Comparison of ENCODE assay signal across 8 mouse cellular contexts in the genomic region with DNA sequence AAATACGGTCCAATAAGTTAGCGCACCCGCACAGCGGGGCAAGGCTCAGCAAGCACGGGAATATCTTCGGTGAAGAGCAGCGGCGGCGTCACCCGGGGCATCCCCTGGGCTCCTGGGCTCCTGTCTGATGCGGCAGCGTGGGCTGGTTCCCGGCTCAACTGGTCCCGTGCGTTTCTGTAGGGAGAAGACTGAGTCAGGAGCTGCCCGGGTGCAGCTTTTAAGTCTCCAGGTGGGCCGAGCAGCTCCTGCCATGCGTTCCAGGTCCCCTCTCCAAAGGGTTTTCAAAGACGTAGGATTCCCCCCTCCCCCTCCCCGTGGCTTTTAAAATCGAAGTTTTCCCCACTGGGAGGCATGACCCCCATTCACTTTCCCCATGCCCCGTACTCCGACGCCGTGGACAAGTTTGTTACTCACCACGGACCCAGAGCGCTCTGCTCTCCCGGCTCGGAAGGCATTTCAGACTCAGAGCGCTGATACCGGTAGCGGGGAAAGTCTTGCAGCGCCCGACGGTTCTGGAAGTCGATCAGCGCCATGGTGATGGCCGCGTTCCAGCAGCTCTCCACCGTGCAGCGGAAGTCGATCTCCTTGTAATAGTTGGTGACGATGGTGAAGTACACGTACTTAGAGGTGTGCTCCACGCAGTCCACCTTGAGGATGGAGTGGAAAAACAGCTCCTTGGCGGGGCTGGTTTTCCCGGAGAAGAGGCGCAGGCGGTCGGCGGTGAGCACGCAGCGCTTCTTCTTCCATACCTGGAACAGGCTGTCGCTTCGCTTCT. TPM values are rescaled to one million over a fixed set of nuclear protein-coding genes. Genes with fewer than 3 reads are reported as not detected.
A peak's percentile ranks its signal among the peaks of the same experiment; 100 is the strongest.
DNase-seq lines count a peak whose midpoint lies in the region; ATAC-seq and TF ChIP-seq lines count a peak whose summit lies in the region.

No protein-coding gene starts in this region.

- peak in 1 of 2 experiments; percentile 31; a peak in 1 of 4 replicates for TF ChIP-seq EP300 in MEL (IDR thresholded peaks at IDR 0.05; ENCODE audit: low read depth in 1 of 2, low read length in 2 of 2)

- no peak; a peak in 1 of 4 replicates for TF ChIP-seq POLR2A in MEL (IDR thresholded peaks at IDR 0.05; ENCODE audit: control insufficient read depth in 1 of 2, insufficient read depth in 1 of 2, low read depth in 1 of 2, low read length in 2 of 2, poor library complexity in 1 of 2)

- ATAC-seq in frontal cortex, adult (ENCODE audit: low TSS enrichment) = no peak; the same call in 1 of the 2 replicates
- ATAC-seq in embryonic facial prominence, embryonic 14.5 days (ENCODE audit: low read depth) = no peak

- H3K9me3 ChIP-seq in MEL (replicated peaks; ENCODE audit: insufficient read depth, low read length) = no peaks in the 10 kb centered on the region
- H3K9me3 ChIP-seq in embryonic facial prominence, embryonic 14.5 days (ENCODE audit: control insufficient read depth, low read length) = no peaks in the 10 kb centered on the region
- no peaks in the 10 kb centered on the region for H3K9me3 ChIP-seq in hindbrain, embryonic 10.5 days
- H3K9me3 ChIP-seq in limb, embryonic 10.5 days (replicated peaks) = no peaks in the 10 kb centered on the region
- H3K9me3 ChIP-seq in midbrain, embryonic 10.5 days (replicated peaks) = no peaks in the 10 kb centered on the region

- WGBS in embryonic facial prominence, embryonic 14.5 days = 3% methylated on average over 48 of the region's 55 CpGs
- WGBS in hindbrain, embryonic 10.5 days = 5% methylated on average over 55 of the region's 55 CpGs
- 5% methylated on average over 55 of the region's 55 CpGs for WGBS in limb, embryonic 10.5 days
- WGBS in midbrain, embryonic 10.5 days = 7% methylated on average over 55 of the region's 55 CpGs

- H3K4me2 ChIP-seq in embryonic facial prominence, embryonic 14.5 days (ENCODE audit: low read depth, low read length) = peak overlapping the region; percentile 76

- H3K4me3 ChIP-seq in MEL (ENCODE audit: control insufficient read depth in 1 of 2, insufficient read depth in 1 of 2, low read depth in 2 of 2, low read length in 2 of 2) = peak overlapping the region; percentile 78 to 91
- H3K4me3 ChIP-seq in embryonic facial prominence, embryonic 14.5 days (ENCODE audit: low read depth, low read length) = peak overlapping the region; percentile 46
- peak overlapping the region; percentile 51 for H3K4me3 ChIP-seq in hindbrain, embryonic 10.5 days
- H3K4me3 ChIP-seq in limb, embryonic 10.5 days = peak overlapping the region; percentile 55
- H3K4me3 ChIP-seq in midbrain, embryonic 10.5 days = peak overlapping the region; percentile 53

- no peak for TF ChIP-seq RAD21 in MEL (IDR thresholded peaks at IDR 0.05; ENCODE audit: low read depth, low read length)

- DNase-seq in frontal cortex, postnatal 36 days (ENCODE audit: low spot score in 2 of 2) = peak; percentile 22 to 35
- DNase-seq in MEL (ENCODE audit: low read depth, low spot score) = peak; percentile 88
- peak; percentile 42 for DNase-seq in embryonic facial prominence, embryonic 14.5 days (ENCODE audit: low spot score)
- DNase-seq in hindbrain, embryonic 10.5 days (ENCODE audit: low spot score) = peak; percentile 47
- peak; percentile 70 for DNase-seq in limb, embryonic 10.5 days (ENCODE audit: low spot score)
- DNase-seq in midbrain, embryonic 10.5 days (ENCODE audit: low spot score) = peak; percentile 21
- DNase-seq in testis, postnatal 10 days (ENCODE audit: low spot score) = peak; percentile 63

- TF ChIP-seq CTCF in MEL (IDR thresholded peaks at IDR 0.05 in 2 of 3, conservative IDR thresholded peaks at IDR 0.05 in 1 of 3; ENCODE audit: control insufficient read depth in 1 of 3, insufficient read depth in 1 of 3, low read depth in 2 of 3, low read length in 3 of 3, poor library complexity in 1 of 3, severe bottlenecking in 1 of 3) = no peak

- peaks cover 10% of the 10 kb centered on the region for H3K79me2 ChIP-seq in MEL (ENCODE audit: control insufficient read depth, insufficient read depth, low read length, poor library complexity)

- peak overlapping the region; percentile 85 for H3K9ac ChIP-seq in MEL (ENCODE audit: control insufficient read depth, low read depth, low read length, poor library complexity, severe bottlenecking)
- H3K9ac ChIP-seq in embryonic facial prominence, embryonic 14.5 days (ENCODE audit: low read depth, low read length) = peak overlapping the region; percentile 43

- peaks cover 0 to 8% of the 10 kb centered on the region in 2 experiments; a peak in 2 of 4 replicates for H3K36me3 ChIP-seq in MEL (ENCODE audit: control insufficient read depth in 1 of 2, insufficient read depth in 2 of 2, low read length in 2 of 2)
- H3K36me3 ChIP-seq in embryonic facial prominence, embryonic 14.5 days (ENCODE audit: control insufficient read depth, insufficient read depth, low read length) = no peaks in the 10 kb centered on the region
- H3K36me3 ChIP-seq in hindbrain, embryonic 10.5 days = no peaks in the 10 kb centered on the region
- no peaks in the 10 kb centered on the region for H3K36me3 ChIP-seq in limb, embryonic 10.5 days
- H3K36me3 ChIP-seq in midbrain, embryonic 10.5 days = no peaks in the 10 kb centered on the region

- H3K4me1 ChIP-seq in MEL (ENCODE audit: control insufficient read depth in 1 of 2, insufficient read depth in 2 of 2, low read length in 2 of 2) = peaks cover 5 to 24% of the 10 kb centered on the region in 2 experiments
- H3K4me1 ChIP-seq in embryonic facial prominence, embryonic 14.5 days (ENCODE audit: control insufficient read depth, insufficient read depth, low read length) = peaks cover 3% of the 10 kb centered on the region; the same call in 1 of the 2 replicates
- H3K4me1 ChIP-seq in hindbrain, embryonic 10.5 days (replicated peaks) = peaks cover 19% of the 10 kb centered on the region
- peaks cover 17% of the 10 kb centered on the region for H3K4me1 ChIP-seq in limb, embryonic 10.5 days
- H3K4me1 ChIP-seq in midbrain, embryonic 10.5 days = peaks cover 14% of the 10 kb centered on the region

- H3K27ac ChIP-seq in MEL (ENCODE audit: control insufficient read depth, low read depth, low read length) = peak overlapping the region; percentile 84
- no peak overlapping the region for H3K27ac ChIP-seq in embryonic facial prominence, embryonic 14.5 days (replicated peaks; ENCODE audit: low read depth, low read length)
- H3K27ac ChIP-seq in hindbrain, embryonic 10.5 days = no peak overlapping the region
- H3K27ac ChIP-seq in limb, embryonic 10.5 days = peak overlapping the region; percentile 4; the same call in 1 of the 2 replicates
- no peak overlapping the region for H3K27ac ChIP-seq in midbrain, embryonic 10.5 days (replicated peaks)

- H3K27me3 ChIP-seq in MEL (ENCODE audit: control insufficient read depth in 1 of 2, insufficient read depth in 2 of 2, low read length in 2 of 2) = no peaks in the 10 kb centered on the region
- peaks cover 39% of the 10 kb centered on the region for H3K27me3 ChIP-seq in embryonic facial prominence, embryonic 14.5 days (replicated peaks; ENCODE audit: control insufficient read depth, insufficient read depth, low read length)
- H3K27me3 ChIP-seq in hindbrain, embryonic 10.5 days (ENCODE audit: insufficient read depth, poor library complexity, severe bottlenecking) = peaks cover 75% of the 10 kb centered on the region
- peaks cover 67% of the 10 kb centered on the region for H3K27me3 ChIP-seq in limb, embryonic 10.5 days (ENCODE audit: low read depth, poor library complexity, severe bottlenecking)
- peaks cover 79% of the 10 kb centered on the region for H3K27me3 ChIP-seq in midbrain, embryonic 10.5 days (ENCODE audit: low read depth, poor library complexity, severe bottlenecking)

RNA-seq across cellular contexts. Expression of a gene that starts 1.1 kb away (rescaled TPM):
- total RNA-seq in MEL (2012; rRNA removed) = 152 and 160 TPM in 2 replicates
- 100 to 1,000 TPM in 1 of 2 experiments, not detected in 1; 253 TPM for polyA plus RNA-seq in MEL (2012; ENCODE audit: insufficient read depth in 1 of 2, insufficient read length in 2 of 2, low read depth in 1 of 2, low replicate concordance in 2 of 2, missing spikeins in 1 of 2)
- polyA plus RNA-seq in embryonic facial prominence, embryonic 14.5 days (2014; fragmentation: Nextera tagmentation; extraction: Ambion mirVana) = 6.3 and 8.0 TPM in 2 replicates
- 0.92 and 1.5 TPM in 2 replicates for polyA plus RNA-seq in hindbrain, embryonic 10.5 days (2016; fragmentation: Nextera tagmentation; extraction: Ambion mirVana)
- 2.6 and 3.1 TPM in 2 replicates for polyA plus RNA-seq in limb, embryonic 10.5 days (2016; fragmentation: Nextera tagmentation; extraction: Ambion mirVana)
- polyA plus RNA-seq in midbrain, embryonic 10.5 days (2016; fragmentation: Nextera tagmentation; extraction: Ambion mirVana) = 0.43 and 0.96 TPM in 2 replicates

RNA-seq across cellular contexts. Expression of a gene that starts 28.3 kb away (rescaled TPM):
- 5.2 and 5.8 TPM in 2 replicates for total RNA-seq in MEL (2012; rRNA removed)
- 10 to 100 TPM in 1 of 2 experiments, not detected in 1; 19.8 TPM for polyA plus RNA-seq in MEL (2012; ENCODE audit: insufficient read depth in 1 of 2, insufficient read length in 2 of 2, low read depth in 1 of 2, low replicate concordance in 2 of 2, missing spikeins in 1 of 2)
- polyA plus RNA-seq in embryonic facial prominence, embryonic 14.5 days (2014; fragmentation: Nextera tagmentation; extraction: Ambion mirVana) = 2.5 and 2.8 TPM in 2 replicates
- polyA plus RNA-seq in hindbrain, embryonic 10.5 days (2016; fragmentation: Nextera tagmentation; extraction: Ambion mirVana) = 0.39 and 0.58 TPM in 2 replicates
- polyA plus RNA-seq in limb, embryonic 10.5 days (2016; fragmentation: Nextera tagmentation; extraction: Ambion mirVana) = 0.25 and 0.53 TPM in 2 replicates
- 0.17 and 0.20 TPM in 2 replicates for polyA plus RNA-seq in midbrain, embryonic 10.5 days (2016; fragmentation: Nextera tagmentation; extraction: Ambion mirVana)

RNA-seq across cellular contexts. Expression of a gene that starts 41.0 kb away (rescaled TPM):
- 9.5 and 10.0 TPM in 2 replicates for total RNA-seq in MEL (2012; rRNA removed)
- 10 to 100 TPM in 1 of 2 experiments, not detected in 1; 11.9 TPM for polyA plus RNA-seq in MEL (2012; ENCODE audit: insufficient read depth in 1 of 2, insufficient read length in 2 of 2, low read depth in 1 of 2, low replicate concordance in 2 of 2, missing spikeins in 1 of 2)
- 2,410 and 2,543 TPM in 2 replicates for polyA plus RNA-seq in embryonic facial prominence, embryonic 14.5 days (2014; fragmentation: Nextera tagmentation; extraction: Ambion mirVana)
- polyA plus RNA-seq in hindbrain, embryonic 10.5 days (2016; fragmentation: Nextera tagmentation; extraction: Ambion mirVana) = 438 and 682 TPM in 2 replicates
- polyA plus RNA-seq in limb, embryonic 10.5 days (2016; fragmentation: Nextera tagmentation; extraction: Ambion mirVana) = 317 and 593 TPM in 2 replicates
- polyA plus RNA-seq in midbrain, embryonic 10.5 days (2016; fragmentation: Nextera tagmentation; extraction: Ambion mirVana) = 329 and 443 TPM in 2 replicates

RNA-seq across cellular contexts. Expression of a gene that starts 47.1 kb away (rescaled TPM):
- 136 and 165 TPM in 2 replicates for total RNA-seq in MEL (2012; rRNA removed)
- 100 to 1,000 TPM in 1 of 2 experiments, not detected in 1; 186 TPM for polyA plus RNA-seq in MEL (2012; ENCODE audit: insufficient read depth in 1 of 2, insufficient read length in 2 of 2, low read depth in 1 of 2, low replicate concordance in 2 of 2, missing spikeins in 1 of 2)
- 107 and 113 TPM in 2 replicates for polyA plus RNA-seq in embryonic facial prominence, embryonic 14.5 days (2014; fragmentation: Nextera tagmentation; extraction: Ambion mirVana)
- 365 and 372 TPM in 2 replicates for polyA plus RNA-seq in hindbrain, embryonic 10.5 days (2016; fragmentation: Nextera tagmentation; extraction: Ambion mirVana)
- 385 and 410 TPM in 2 replicates for polyA plus RNA-seq in limb, embryonic 10.5 days (2016; fragmentation: Nextera tagmentation; extraction: Ambion mirVana)
- polyA plus RNA-seq in midbrain, embryonic 10.5 days (2016; fragmentation: Nextera tagmentation; extraction: Ambion mirVana) = 382 and 401 TPM in 2 replicates

Comparison
In these comparisons a context has a peak if more than half of its experiments do, and no peak if none do; other contexts are left out.
1. DNase-seq: peak in every context shown above with its lines; median percentile 88 in MEL; 70 in limb, embryonic 10.5 days; 63 in testis, postnatal 10 days; 47 in hindbrain, embryonic 10.5 days; 42 in embryonic facial prominence, embryonic 14.5 days; 28 in frontal cortex, postnatal 36 days; 21 in midbrain, embryonic 10.5 days.
2. H3K27ac ChIP-seq: peak in MEL (single experiment) and limb, embryonic 10.5 days (single experiment); none in embryonic facial prominence, embryonic 14.5 days (single experiment), hindbrain, embryonic 10.5 days (single experiment) and midbrain, embryonic 10.5 days (single experiment).
3. RNA of a gene that starts 41.0 kb away (polyA plus RNA-seq): 2,410 to 2,543 TPM in embryonic facial prominence, embryonic 14.5 days, 438 to 682 TPM in hindbrain, embryonic 10.5 days, 317 to 593 TPM in limb, embryonic 10.5 days and 329 to 443 TPM in midbrain, embryonic 10.5 days; 11.9 TPM in MEL; every median in the first group is over 10 times any median in the second.
4. Peak in every context shown above with its lines, with median percentiles within 50 percentile points of each other: H3K4me3 ChIP-seq.